Mouse (Mus musculus) right cerebral cortex, adult 18-20 months (tissue): ENCODE results near the gene Cenpp.

Experiments
- DNase-seq: peaks from one replicate; pipeline ENCODE4 v3.0.0; 2022; ENCODE audit warnings: mixed read lengths

Gene Cenpp

DNA sequence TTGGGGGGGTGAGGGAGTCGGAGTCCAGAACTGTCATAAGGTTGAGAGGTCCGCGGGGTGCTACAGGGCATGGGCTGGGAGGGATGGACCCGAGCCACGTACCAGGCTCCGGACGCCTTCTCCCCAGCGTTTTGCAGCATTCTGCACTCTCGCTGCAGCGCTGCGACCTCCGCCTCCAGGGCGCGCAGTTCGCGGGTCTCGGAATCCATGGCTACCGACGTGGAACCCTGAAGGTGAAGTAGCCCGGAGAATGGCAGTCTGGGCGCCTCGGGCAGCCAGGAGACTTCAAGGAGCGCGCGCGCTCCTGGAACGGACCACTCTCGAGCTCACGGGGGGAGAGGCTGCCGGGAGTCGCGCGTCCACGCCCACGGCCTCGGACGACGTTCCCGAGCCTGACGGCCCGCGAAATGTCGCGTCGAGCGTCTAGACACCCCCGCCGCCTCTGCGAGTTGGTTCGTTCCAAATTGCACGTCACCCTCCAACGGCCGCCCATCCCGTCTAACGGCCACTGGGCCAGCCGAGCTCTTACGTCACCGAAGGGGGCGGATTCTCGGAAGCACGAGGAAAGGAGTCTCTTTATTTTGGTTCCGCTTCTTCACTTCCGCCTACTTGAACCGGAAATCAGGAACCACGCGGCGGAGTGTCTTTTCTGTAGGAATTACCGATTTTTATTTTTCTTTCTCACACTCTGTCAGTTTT, at the start of gene Cenpp, which contains the start of gene Nol8:
Gene Cenpp, minus strand, starts transcription at position 305 of the 699 bp plus-strand sequence.
Gene Nol8, plus strand, starts transcription at position 598 of the 699 bp plus-strand sequence.
- DNase-seq = peak; percentile 99

DNA sequence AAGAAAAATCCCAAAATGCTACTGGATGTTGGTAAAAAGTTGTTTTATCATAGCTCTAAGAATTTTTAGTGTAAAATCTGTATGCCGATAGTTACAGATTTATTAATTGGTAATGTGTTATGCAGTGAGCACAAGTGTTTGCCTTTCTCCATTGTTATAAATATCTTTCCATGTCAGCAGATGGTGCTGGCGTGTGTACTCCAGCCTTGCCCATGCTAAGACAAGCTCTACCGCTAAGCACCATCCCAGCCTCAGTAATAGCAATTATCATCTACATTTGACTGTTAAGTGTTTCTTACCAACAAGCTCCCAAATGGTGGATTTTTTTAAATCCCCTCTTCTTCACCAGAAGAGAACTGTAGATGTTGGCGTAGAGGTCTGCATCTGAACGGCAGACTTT, 38.5 kb upstream of the Cenpp start:
- DNase-seq = no peak

DNA sequence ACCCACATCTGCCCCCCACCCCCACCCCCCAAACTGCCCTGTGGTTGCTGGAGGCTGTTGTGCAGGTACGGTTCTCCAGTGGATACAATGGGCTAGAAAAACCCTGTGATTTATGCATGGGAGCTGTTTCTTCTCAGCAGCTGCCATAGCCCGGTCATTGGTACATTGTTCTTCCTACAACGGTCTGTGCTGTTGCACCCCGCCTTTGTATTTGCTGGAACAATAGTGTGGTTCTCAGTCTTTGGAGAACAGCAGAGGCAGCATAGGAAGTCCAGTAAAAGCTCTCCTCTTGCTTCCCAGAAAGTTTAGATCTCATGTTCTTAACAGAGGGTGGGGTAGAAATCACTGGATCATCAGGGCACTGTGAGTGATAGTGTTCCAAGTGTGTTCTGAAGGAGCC, 31.7 kb upstream of the Cenpp start:
- peak; percentile 5 for DNase-seq

DNA sequence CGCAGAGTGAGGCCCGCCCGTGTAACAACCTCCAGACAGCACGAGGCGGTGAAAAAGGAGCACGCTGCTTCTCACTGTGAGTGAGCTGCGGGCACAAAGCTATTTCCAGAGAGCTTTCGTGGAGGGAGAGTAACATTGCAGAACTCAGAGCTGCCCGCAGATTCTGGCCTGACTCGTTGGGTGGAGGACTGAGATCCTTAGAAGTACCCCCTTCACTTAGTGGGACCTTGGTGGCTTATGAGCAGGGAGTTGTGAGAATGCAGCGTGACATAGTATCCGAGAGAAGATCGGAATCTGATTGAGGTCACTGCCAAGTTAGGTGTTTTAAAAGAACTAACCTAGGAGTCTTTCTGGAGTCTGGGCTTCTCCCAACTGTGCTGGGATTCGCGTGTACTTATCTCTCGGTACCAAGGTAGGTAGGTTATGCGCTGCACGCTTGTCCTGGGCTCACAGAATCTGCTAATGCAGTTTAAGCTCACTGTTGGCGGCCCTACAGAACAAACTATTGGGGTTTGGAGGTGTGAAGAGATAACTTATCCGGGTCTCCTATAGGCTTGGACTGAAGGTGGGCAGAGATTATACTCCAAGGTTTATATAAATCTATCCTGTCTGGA, 29.8 kb upstream of the Cenpp start:
- DNase-seq = peak; percentile 3

DNA sequence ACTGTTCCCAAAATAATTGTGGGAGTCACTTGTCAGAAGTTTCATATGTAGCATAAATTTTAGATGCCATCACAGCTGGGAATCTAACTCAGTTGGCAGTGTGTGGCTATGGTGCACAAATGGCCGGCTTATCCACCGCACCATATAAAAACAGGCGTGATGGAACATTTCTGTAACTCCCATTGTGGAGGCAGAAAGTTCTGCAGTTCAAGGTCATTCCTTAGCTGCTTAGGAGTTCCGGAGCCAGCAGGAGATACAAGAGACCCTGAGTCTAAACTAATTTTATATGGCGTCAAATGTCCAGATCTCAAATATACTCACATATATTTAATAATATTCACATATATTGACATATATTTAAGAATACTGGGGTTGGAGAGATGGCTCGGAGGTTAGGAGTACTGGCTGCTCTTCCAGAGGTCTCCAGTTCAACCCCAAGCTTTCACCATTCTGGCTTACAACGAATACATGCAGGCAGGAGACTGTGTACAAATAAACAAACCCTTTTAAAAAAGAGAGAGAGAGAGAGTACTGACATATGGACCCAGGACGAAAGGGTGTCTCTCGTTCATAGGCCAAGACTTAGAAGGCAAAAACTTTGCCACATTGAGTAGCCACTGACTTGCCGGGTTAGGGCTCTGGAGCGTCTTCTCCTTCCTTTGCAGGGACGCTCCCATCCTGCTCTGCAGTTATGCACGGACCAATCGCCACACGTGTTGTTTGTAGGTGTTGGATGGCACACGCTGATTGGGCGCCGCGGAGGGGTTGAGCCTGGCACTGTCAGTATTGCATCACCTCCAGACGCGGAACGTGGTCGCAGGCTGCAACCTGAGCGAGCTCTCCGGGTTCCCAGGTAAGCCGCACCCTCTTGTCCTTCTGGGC, 29.0 kb upstream of the Cenpp start, which contains the start of gene Iars:
Gene Iars, plus strand, starts transcription at position 750 of the 882 bp plus-strand sequence.
- peak; percentile 99 for DNase-seq

DNA sequence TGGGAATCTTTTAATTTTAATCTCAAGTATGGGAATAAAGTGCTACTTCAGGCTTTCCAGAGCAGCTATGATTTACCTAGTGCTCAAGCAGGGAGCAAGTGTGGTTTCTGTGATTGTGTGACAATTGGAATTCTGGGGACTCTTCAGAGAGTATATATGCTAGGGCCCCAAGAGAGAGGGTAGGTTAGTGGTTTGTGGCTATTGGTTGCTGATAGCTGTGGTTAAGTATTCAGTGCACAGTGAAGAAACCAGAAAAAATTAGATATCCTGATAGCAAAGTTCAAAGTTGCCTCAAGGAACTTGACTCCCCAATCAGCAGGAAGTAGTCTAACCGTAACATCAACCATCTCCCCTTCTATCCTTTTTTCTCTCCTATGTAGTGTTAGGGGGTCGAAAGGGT, 25.2 kb upstream of the Cenpp start:
- no peak for DNase-seq

DNA sequence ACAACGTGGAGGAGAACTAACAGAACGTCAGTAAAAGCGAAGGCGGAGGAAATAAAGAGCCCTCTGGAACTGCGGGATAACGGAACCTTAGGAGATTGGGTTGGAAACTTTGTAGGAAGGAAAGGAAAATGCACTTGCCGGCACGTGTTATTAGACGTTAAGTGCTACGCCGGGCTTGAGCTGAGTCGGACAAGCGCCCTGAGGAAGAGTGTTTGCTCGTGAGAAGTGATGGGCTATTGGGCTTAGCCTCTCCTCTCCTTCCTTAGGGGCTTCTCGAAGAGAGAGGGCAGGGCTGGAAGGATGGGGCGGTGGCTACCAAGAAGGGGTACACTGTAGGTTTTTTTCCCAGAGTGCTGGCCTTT, 576 bp upstream of the Cenpp start:
- DNase-seq = no peak

DNA sequence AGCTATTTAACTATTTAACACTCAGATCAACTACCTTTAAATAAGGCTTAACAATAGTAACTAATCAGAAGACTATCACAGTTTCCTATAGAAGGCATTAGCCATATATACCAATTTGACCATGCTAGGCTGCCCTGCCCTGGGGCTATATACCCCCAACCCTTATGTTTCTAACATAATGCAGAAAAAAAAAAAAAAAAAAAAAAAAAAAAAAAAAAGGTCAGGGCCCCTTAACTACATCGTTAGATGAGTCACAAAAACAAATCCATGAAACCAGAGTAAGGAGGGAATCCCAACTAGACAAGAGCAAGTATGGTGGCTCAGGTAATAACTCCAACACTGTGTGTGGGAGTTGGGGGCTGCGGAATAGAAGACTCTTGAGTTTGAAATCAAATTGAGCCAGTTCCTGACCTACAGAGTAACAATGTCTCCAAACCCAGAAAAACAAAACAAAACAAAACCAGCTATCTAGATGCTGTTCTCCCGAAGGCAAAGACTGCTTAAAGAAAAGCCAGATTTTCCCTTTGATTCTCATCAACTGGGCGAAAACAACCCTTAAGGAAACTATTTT, 719 bp downstream of the Cenpp start:
- no peak for DNase-seq

DNA sequence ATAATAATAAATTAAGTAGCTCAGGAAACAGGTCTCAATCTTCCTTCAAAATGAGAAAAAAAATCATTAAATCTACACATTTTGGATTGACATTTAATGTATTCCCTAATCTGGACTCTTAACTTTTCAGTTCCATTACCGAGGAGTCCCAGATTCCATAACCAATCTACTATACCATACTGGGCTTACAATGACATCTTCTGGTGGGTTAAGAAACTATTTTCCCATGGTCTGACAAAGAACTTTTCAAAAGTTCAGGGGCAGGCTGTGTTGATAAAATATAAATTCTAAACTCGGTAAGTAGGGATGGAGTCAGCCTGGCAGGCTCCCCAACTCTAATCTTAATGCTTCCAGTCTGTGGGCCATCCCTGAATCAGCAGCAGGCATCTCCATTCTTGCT, 1.4 kb downstream of the Cenpp start:
- no peak for DNase-seq

DNA sequence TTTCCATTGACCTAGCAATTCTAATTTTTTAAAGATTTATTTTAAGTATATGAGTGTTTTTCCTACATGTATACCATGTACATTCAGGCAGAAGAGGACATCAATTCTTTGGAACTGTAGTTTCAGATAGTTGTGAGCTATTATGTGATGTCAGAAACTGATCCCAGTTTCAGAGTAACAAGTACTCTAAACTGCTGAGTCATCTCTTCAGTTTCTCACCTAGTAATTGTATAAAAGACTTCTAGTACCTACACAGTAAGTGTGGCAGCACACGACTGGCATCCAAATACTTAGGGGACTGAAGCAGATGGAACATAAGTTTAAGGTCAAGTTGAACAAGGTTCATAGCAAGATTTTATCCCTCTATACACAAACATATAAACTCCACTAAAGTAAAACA, 6.6 kb downstream of the Cenpp start:
- DNase-seq = no peak

DNA sequence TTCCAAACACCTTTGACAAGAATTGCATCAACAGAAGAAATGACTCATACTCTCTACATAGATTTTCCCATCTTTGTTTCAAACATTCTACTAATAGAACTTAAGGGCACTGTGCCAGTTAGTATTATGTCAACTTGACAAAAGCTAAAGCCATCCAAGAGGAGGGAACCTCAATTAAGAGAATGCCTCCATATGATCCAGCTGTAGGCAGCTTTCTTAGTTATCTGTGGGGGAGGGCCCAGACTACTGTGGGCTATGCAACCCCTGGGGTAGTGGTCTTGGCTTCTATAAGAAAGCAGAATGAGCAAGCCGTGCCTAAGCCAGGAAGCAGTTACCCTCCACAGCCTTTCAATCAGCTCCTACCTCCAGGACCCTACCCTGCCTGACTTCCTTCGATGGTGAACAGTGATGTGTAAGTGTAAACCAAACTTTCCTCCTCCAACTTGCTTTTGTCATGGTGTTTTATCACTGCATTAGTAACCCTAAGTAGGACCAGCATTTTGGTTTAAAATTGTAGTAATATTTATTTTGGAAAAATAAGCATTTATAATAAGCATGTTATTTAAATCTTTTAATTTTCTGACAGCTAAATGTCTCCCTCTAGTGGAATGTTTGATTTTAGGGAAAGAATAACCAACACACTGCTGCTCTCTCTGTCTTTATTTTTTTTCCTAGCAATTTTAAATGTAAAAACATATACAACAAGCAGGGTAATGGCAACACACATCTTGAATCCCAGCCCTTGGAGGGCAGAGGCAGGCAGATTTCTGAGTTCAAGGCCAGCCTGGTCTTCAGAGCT, 7.7 kb downstream of the Cenpp start:
- peak; percentile 7 for DNase-seq

DNA sequence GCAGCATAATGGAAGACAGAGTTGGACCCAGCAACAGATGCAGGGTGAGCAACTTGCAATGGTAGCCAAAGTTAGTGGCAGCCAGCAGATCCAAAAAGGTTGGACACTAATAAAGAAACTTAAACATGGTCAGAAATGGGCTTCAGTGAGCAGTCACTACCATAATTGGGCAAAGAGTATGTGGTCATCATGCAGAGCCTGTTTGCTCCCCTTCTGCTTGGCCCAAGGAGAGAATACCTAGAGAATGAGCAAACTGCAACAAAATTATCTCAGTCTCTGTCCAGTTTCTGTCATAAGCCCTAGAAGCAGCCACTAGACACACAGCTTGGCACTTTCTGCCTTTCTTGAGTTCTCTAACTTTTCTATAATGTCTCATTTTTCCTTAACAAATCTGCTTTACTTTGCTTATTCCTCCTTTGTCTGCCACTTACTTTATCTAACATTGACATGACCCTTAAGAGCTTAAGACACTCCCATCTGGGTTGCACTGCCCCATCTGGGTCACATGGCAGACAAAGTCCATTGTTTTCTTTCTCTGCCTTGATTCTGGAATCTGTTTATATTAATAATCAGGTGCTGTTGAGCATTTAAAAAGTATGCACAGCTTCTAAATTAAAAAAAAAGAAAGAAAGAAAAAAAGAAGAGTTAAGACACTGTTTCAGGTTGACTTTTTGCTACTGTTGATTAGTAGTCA, 8.8 kb downstream of the Cenpp start:
- no peak for DNase-seq

DNA sequence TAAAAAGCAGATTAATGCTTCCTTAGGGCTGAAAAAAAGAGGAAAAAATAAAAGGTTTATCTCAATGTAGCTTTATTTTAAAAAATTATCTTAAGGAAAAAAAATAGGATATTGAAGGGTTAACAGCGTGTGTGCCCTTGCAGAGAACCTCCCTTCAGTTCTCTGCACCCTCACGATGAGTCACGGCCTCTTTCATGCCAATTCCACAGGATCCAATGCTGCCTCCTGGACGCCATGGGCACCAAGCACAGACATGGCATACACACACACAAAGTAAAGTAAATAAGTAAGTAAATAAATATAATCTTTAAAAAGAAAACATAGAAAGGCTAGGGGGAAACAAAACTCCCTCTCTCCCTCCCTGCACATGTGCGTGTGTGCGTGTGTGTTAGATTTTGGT, 9.9 kb downstream of the Cenpp start:
- no peak for DNase-seq

DNA sequence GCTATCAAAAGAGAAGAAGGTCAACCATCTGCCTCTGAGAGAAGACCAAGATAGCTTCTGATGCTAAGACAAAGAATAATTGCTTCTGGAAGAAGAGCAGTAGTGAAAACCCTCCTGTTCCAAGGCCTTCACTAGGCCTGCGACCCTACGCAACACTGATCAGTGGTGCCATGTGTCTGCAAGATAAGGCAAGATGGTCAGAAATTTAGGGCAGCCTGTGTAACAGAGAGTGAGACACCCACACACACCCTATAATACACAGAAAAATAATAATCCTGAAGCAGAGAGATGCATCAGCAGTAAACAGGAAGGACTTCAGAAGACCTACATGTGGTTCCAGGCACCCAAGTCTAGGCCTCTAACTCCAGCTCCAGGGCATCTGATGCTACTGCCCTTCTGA, 12.6 kb downstream of the Cenpp start:
- DNase-seq = no peak

DNA sequence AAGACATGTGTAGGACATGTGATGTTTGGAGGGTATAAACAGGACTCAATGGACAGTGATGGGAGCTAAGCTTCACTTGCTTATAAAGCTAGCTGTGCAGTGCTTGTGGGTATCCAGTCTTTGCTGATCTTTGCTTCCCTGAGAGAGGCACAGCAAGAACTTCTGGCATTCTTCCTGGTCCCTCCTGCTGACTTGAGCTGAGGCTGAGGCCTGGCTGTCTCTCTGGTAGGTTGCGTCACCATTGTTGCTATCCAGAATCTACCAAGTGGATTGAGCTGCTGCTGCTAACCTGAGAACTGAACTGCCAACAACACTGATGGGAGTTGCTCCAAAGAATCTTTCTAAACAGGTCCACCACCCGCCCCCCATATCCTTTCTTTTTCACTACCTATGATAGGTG, 23.5 kb downstream of the Cenpp start:
- DNase-seq = no peak

DNA sequence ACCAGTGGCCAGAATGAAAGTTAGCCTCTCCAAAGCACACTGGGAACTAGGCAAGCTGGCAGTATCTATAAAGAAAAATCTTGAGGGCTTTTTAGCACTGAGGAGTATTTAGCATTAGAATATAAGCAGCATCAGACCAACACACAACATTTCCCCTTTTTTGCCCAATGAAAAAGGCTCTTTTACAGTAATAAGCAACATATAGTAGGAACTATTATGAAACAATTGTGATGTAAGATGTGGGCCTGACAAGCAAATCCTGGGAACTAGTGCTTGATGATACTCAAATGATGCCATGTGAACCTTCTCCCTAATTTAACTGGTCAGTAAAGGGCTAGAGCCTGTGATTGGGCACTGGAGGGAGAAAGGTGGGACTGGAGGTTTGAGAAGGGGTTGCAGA, 24.4 kb downstream of the Cenpp start:
- DNase-seq = no peak

DNA sequence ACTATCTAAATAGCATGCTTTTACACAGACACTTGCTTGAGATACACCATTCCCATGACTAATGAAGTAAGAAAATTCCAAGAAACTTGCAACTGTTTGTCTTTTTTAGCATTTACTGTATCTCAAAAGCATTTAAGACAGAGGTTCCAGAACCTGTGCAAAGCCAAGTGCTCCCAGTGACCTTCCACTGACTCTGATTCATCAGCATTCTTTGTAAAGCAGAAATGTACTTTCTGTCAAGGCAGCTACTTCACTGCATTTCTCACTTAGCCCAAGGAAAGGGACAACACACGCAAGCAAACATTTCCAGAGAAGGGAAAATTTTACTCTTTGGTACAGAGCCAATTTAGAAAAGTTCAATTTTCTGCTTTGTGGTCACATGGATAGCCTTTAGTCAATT, 29.4 kb downstream of the Cenpp start:
- DNase-seq = no peak

DNA sequence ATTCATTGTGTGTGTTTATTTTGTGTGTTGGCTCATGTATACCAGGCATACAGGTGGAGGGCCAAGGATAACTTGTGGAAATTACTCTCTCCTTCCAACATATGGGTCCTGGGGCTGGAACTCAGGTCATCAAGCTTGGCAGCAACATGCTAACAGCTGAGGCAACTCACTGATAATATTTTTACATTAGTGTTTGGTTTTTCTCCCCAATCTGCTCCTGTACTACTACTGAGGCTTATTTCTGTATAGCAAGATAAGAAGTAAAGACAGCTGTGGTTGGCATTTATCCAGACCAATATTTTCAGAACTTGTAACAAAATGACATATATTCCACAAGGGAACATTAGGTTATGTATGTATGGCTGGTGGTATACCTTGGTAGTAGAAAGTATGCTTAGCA, 34.2 kb downstream of the Cenpp start:
- DNase-seq = no peak

DNA sequence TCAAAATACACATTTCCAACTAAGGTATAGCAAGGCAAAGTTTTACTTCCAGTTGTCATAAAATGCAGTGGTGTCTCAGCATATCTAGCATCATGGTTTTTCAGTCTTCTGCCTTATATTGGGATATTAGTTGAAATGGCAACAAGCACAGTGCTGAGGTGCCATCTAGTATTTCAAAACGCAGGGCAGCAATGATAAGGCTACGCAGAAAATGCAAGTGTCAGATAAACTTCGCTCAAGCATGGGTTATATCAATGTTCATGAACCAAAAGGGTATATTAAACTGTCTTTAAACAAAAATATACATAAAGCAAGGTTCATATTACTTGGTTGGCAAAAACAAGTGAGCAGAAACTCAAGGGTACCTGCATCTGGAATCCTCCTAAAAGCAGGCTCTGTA, 35.6 kb downstream of the Cenpp start:
- no peak for DNase-seq

DNA sequence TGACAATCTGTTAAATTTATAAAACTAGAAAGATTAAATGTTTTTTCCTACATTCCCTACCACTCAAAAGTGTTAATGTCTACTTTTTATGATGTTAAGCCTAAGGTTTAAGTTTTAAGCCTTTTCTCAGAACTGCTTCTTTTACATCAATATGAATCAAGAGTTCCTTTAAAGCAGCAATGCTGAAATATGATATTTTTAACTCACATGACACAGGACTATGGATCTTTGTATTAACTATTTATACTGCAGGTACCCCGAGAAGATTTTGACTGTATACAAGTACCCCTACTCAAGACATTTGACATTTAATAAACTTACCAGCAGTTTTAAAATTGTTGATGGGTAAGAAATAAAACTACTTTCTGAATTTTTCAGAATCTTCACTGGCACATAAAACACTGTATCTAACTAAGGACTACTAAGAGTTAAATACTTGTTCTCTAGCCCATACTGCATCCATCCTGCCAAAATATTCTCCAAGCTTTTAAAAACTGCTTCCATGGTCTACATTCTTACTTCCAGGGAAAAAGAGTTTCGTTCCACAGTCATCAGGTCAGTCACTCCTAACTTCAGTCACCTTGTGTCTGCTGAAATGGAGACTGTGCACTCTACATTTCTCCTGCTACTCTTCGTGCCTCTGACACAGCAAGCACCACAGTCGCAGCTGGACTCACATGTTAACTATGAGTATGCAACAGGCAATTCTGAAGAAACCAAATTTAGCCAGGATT, 43.8 kb downstream of the Cenpp start:
- DNase-seq = no peak

DNA sequence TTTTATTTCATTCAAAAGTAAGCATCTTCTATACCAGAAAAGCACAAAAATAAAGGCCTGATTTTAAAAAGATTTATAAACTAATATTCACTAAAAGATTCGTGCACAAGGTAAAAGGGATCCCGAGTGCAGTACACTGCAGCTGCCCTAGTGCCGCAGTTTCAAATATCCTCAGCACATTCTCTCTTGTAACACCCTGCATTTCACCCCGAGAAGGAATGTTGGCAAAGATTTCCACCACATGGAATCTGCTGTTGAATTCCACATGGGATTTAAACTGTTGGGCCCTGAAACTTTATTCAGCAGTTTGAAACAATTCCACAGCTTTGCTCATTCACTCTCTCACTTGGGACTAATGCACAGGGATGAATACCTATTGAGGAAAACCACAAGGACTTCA, 44.9 kb downstream of the Cenpp start, which contains the start of gene Ogn:
Gene Ogn, plus strand, starts transcription at position 333 of the 400 bp plus-strand sequence.
- DNase-seq = no peak
